Mouse (Mus musculus) neural tube, embryonic 12.5 days (tissue): ENCODE results near the gene Tmem202. TPM values are rescaled to one million over a fixed set of nuclear protein-coding genes. Genes with fewer than 3 reads are reported as not detected.
A peak's percentile ranks its signal among the peaks of the same experiment; 100 is the strongest.

Experiments used
- ATAC-seq: fragments of 200-750 bp; cut with Nextera tagmentation; 2 replicates; pipeline ENCODE4 v1.8.0; 2017; ENCODE audit warnings: low read depth, mild to moderate bottlenecking, moderate TSS enrichment, moderate library complexity; ENCODE audit not compliant: low FRiP score
- H3K27ac ChIP-seq: fragments of 300-500 bp; sonication (generic); 2 replicates; pipeline ENCODE4 v1.5.1; 2016
- H3K27me3 ChIP-seq: fragments of 300-500 bp; sonication (generic); replicated peaks from 2 replicates; pipeline ENCODE4 v1.6.1; 2016; ENCODE audit warnings: mild to moderate bottlenecking
- H3K36me3 ChIP-seq: fragments of 300-500 bp; sonication (generic); 2 replicates; pipeline ENCODE4 v1.6.1; 2016; ENCODE audit warnings: mild to moderate bottlenecking
- H3K4me1 ChIP-seq: fragments of 300-500 bp; sonication (generic); 2 replicates; pipeline ENCODE4 v1.6.1; 2016
- H3K4me2 ChIP-seq: fragments of 300-500 bp; sonication (generic); replicated peaks from 2 replicates; pipeline ENCODE4 v1.6.1; 2016; ENCODE audit warnings: mild to moderate bottlenecking
- H3K4me3 ChIP-seq: fragments of 300-500 bp; sonication (generic); 2 replicates; pipeline ENCODE4 v1.5.1; 2016
- H3K9ac ChIP-seq: fragments of 300-500 bp; sonication (generic); 2 replicates; pipeline ENCODE4 v1.6.1; 2016; ENCODE audit warnings: mild to moderate bottlenecking
- H3K9me3 ChIP-seq: fragments of 300-500 bp; sonication (generic); 2 replicates; pipeline ENCODE4 v1.6.1; 2016; ENCODE audit warnings: mild to moderate bottlenecking
- WGBS: fragments of 180-500 bp; shearing (Covaris S2); methylation state at CpG from one replicate; pipeline ENCODE4 v1.1.7; 2016; 5-methylcytosine and 5-hydroxymethylcytosine counted together
- polyA plus RNA-seq: library from polyadenylated mRNA; unstranded; fragments of >200 nt; fragmentation: Nextera tagmentation; extraction: Ambion mirVana; gene quantifications from 2 replicates; pipeline ENCODE4 v1.2.1, GENCODE M21; 2016

The Tmem202 gene
- polyA plus RNA-seq, 1 experiment from 2014 or later, result not detected

- peak; percentile 39 for ATAC-seq
- Histone ChIP-seq H3K36me3 (no peaks in the 10 kb centered on the region), H3K9me3 (no peaks in the 10 kb centered on the region), H3K27ac (peak overlapping the region; percentile 99), H3K4me1 (peaks cover 11% of the 10 kb centered on the region), H3K4me2 (peak overlapping the region; percentile 88), H3K27me3 (no peaks in the 10 kb centered on the region), H3K9ac (peak overlapping the region; percentile 98), H3K4me3 (peak overlapping the region; percentile 96)
- WGBS, result under 1% methylated on average over 34 of the region's 34 CpGs
Observed at GRCm38 (mm10) chr9:59485511-59486075, 54.1 kb downstream of the Tmem202 start.

GRCm38 (mm10) chr9:59484760-59485159, 54.9 kb downstream of the Tmem202 start:
- H3K9ac ChIP-seq, result peak overlapping the region; percentile 98
- peaks cover 11% of the 10 kb centered on the region for H3K4me1 ChIP-seq
- H3K9me3 ChIP-seq, result no peaks in the 10 kb centered on the region
- peak overlapping the region; percentile 88 for H3K4me2 ChIP-seq
- H3K27ac ChIP-seq, result no peak overlapping the region
- H3K4me3 ChIP-seq, result peak overlapping the region; percentile 96
- no peaks in the 10 kb centered on the region for H3K36me3 ChIP-seq
- WGBS, result 19% methylated on average over 7 of the region's 7 CpGs
- ATAC-seq, result no peak
- H3K27me3 ChIP-seq, result no peaks in the 10 kb centered on the region

- Histone ChIP-seq H3K9ac (no peak overlapping the region), H3K9me3 (no peaks in the 10 kb centered on the region), H3K36me3 (no peaks in the 10 kb centered on the region), H3K4me1 (peaks cover 11% of the 10 kb centered on the region), H3K27ac (no peak overlapping the region), H3K4me3 (no peak overlapping the region), H3K27me3 (no peaks in the 10 kb centered on the region), H3K4me2 (0 out of 2 replicates have a peak overlapping the region, but pooled peaks have one; percentile 4)
- ATAC-seq, result no peak
- WGBS, result 24% methylated on average over 1 of the region's 1 CpGs
Observed at GRCm38 (mm10) chr9:59482419-59482818, 57.2 kb downstream of the Tmem202 start.

DNA sequence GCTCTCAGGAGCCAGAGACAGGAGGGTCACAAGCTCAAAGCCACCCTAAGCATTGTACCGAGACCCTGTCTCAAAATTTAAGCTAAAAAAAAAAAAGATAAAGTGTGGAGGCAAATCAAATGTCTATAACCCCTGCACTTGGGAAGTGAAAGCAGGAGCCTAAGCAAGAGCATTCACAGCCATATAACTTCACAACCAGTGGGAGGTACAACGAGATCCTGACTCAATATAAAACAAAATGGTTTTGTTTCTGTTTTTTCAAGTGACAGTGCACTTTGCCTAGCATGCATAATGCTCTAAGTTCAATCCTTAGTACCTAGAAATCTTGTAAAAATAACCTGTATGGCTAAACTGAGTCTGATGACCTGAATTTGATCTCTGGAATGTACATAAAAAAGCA, 63.0 kb downstream of the Tmem202 start:
- Histone ChIP-seq H3K9ac (no peak overlapping the region), H3K27ac (no peak overlapping the region), H3K9me3 (no peaks in the 10 kb centered on the region), H3K27me3 (no peaks in the 10 kb centered on the region), H3K4me2 (no peak overlapping the region), H3K36me3 (peaks cover 3% of the 10 kb centered on the region; the same call in 1 of the 2 replicates), H3K4me1 (no peaks in the 10 kb centered on the region), H3K4me3 (no peak overlapping the region)
- ATAC-seq, result no peak
- 91% methylated on average over 2 of the region's 2 CpGs for WGBS

- H3K36me3 ChIP-seq, result peaks cover 3% of the 10 kb centered on the region; the same call in 1 of the 2 replicates
- H3K4me2 ChIP-seq, result no peak overlapping the region
- H3K27me3 ChIP-seq, result no peaks in the 10 kb centered on the region
- H3K9ac ChIP-seq, result no peak overlapping the region
- H3K4me3 ChIP-seq, result no peak overlapping the region
- WGBS, result 88% methylated on average over 1 of the region's 1 CpGs
- no peak for ATAC-seq
- H3K27ac ChIP-seq, result no peak overlapping the region
- no peaks in the 10 kb centered on the region for H3K9me3 ChIP-seq
- H3K4me1 ChIP-seq, result no peaks in the 10 kb centered on the region
Observed at GRCm38 (mm10) chr9:59474838-59475237, 64.8 kb downstream of the Tmem202 start.

DNA sequence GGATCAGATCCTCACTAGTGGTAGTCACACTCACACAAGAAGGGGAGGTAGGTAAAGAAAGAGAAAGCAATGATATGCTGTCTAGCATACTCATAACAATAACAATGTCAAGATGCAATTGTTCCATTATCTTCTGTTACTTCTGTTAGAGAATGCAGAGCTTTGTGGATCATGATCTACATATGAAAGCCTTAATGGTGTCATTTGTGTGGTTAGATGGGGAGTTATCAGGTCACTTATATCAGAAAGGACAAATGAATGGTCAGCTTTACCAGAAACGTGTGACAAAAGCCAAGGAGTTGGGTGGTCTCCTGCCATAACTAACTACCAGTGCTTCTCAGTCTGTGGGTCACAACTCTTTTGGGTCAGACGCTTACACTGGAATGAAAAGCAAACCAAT, 66.5 kb downstream of the Tmem202 start:
- ATAC-seq, result no peak
- no peak overlapping the region for H3K4me2 ChIP-seq

DNA sequence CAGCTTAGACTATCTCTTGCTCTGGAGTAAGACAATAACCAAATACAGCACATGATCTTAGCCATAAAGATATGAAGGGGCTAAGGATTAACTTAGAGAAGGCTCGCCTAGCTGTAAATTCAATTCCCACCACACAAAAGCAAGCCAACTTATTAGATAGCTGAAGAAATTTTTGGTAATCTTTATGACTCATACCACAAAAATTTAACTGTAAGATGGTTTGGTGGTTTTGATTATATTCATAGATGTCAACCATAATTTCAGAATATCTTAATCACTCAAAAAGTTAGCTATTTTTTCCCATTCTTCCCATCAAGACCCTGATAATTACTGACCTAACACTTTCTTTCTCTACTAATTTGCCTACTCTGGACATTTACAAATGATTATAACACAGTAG, 70.2 kb downstream of the Tmem202 start:
- 96% methylated on average over 1 of the region's 1 CpGs for WGBS
- ATAC-seq, result no peak
- H3K4me3 ChIP-seq, result no peak overlapping the region
- H3K9me3 ChIP-seq, result no peaks in the 10 kb centered on the region
- peaks cover 3% of the 10 kb centered on the region; the same call in 1 of the 2 replicates for H3K36me3 ChIP-seq
- no peak overlapping the region for H3K4me2 ChIP-seq
- no peaks in the 10 kb centered on the region for H3K4me1 ChIP-seq
- H3K27me3 ChIP-seq, result no peaks in the 10 kb centered on the region
- no peak overlapping the region for H3K9ac ChIP-seq
- H3K27ac ChIP-seq, result no peak overlapping the region

More for the DNA sequence above, 66.5 kb downstream of the Tmem202 start:
- Histone ChIP-seq H3K4me3 (no peak overlapping the region), H3K36me3 (peaks cover 3% of the 10 kb centered on the region; the same call in 1 of the 2 replicates), H3K27me3 (no peaks in the 10 kb centered on the region), H3K9ac (no peak overlapping the region), H3K27ac (no peak overlapping the region), H3K4me1 (no peaks in the 10 kb centered on the region), H3K9me3 (no peaks in the 10 kb centered on the region)
- 77% methylated on average over 2 of the region's 2 CpGs for WGBS

Other genes with a start within 250 kb of the Tmem202 start
- gene Adpgk, start 248.3 kb downstream of the Tmem202 start, polyA plus RNA-seq, result 34.2 and 37.1 TPM in 2 replicates
- gene Bbs4, start 186.3 kb downstream of the Tmem202 start, polyA plus RNA-seq, result 19.9 and 26.8 TPM in 2 replicates
- gene Arih1, start 53.2 kb downstream of the Tmem202 start, polyA plus RNA-seq, result 27.1 and 32.6 TPM in 2 replicates
- gene Hexa, start 307 bp downstream of the Tmem202 start, polyA plus RNA-seq, result 49.0 and 53.0 TPM in 2 replicates
- 16.5 and 17.0 TPM in 2 replicates for gene Celf6, start 38.1 kb upstream of the Tmem202 start, polyA plus RNA-seq
- gene Parp6, start 77.4 kb upstream of the Tmem202 start, polyA plus RNA-seq, result 140 and 153 TPM in 2 replicates
- gene Pkm, start 116.5 kb upstream of the Tmem202 start, polyA plus RNA-seq, result 1,532 and 1,641 TPM in 2 replicates
- 0.56 and 0.73 TPM in 2 replicates for gene Gramd2, start 140.3 kb upstream of the Tmem202 start, polyA plus RNA-seq
- gene Senp8, start 210.9 kb upstream of the Tmem202 start, polyA plus RNA-seq, result 16.5 and 17.7 TPM in 2 replicates
- gene Myo9a, start 211.0 kb upstream of the Tmem202 start, polyA plus RNA-seq, result 20.8 and 21.6 TPM in 2 replicates